Mouse (Mus musculus) kidney, adult 2 months (tissue): ENCODE data around the gene Hoxd13.

ENCODE experiments used
- CTCF ChIP-seq: fragments of 200-500 bp; conservative IDR thresholded peaks from 2 replicates; pipeline ENCODE4 v1.5.1; 2011; ENCODE audit warnings: low read depth, mild to moderate bottlenecking, control low read depth, low read length, moderate library complexity, mixed read lengths; ENCODE audit not compliant: insufficient read depth, insufficient read length
- POLR2A ChIP-seq: fragments of 200-500 bp; IDR thresholded peaks from one replicate; pipeline ENCODE4 v1.6.1; 2011; ENCODE audit warnings: low read depth, low read length, control low read depth

- no peak for TF ChIP-seq CTCF
- TF ChIP-seq POLR2A: no peak
Measured at GRCm38 (mm10) chr2:74700546-74701112, 32.5 kb downstream of the Hoxd13 start.
